Mouse (Mus musculus): ENCODE measurements around the gene Prr36. TPM values are rescaled to one million over a fixed set of nuclear protein-coding genes. Genes with fewer than 3 reads are reported as not detected.

The Prr36 gene
- polyA plus RNA-seq, 1 experiment from 2014 or later, result 1.9 TPM

Other genes starting within 250 kb of the Prr36 start
- not detected in 2 replicates for gene Cd209f, start 111.6 kb downstream of the Prr36 start, polyA plus RNA-seq (2014; fragmentation: Nextera tagmentation; extraction: Ambion mirVana)
- gene Cd209g, start 83.4 kb downstream of the Prr36 start, polyA plus RNA-seq (2014; fragmentation: Nextera tagmentation; extraction: Ambion mirVana), result not detected in 2 replicates
- 17.2 and 17.8 TPM in 2 replicates for gene Evi5l, start 50.9 kb downstream of the Prr36 start, polyA plus RNA-seq (2014; fragmentation: Nextera tagmentation; extraction: Ambion mirVana)
- gene Lrrc8e, start 9.4 kb upstream of the Prr36 start, polyA plus RNA-seq (2014; fragmentation: Nextera tagmentation; extraction: Ambion mirVana), result 0.09 and 0.13 TPM in 2 replicates
- 19.0 and 19.5 TPM in 2 replicates for gene Map2k7, start 21.3 kb upstream of the Prr36 start, polyA plus RNA-seq (2014; fragmentation: Nextera tagmentation; extraction: Ambion mirVana)
- 0.68 and 1.0 TPM in 2 replicates for gene Gm49320, start 21.4 kb upstream of the Prr36 start, polyA plus RNA-seq (2014; fragmentation: Nextera tagmentation; extraction: Ambion mirVana)
- 1.5 and 3.0 TPM in 2 replicates for gene Tgfbr3l, start 30.8 kb upstream of the Prr36 start, polyA plus RNA-seq (2014; fragmentation: Nextera tagmentation; extraction: Ambion mirVana)
- 63.4 and 73.5 TPM in 2 replicates for gene Snapc2, start 35.6 kb upstream of the Prr36 start, polyA plus RNA-seq (2014; fragmentation: Nextera tagmentation; extraction: Ambion mirVana)
- 97.6 and 106 TPM in 2 replicates for gene Ctxn1, start 41.8 kb upstream of the Prr36 start, polyA plus RNA-seq (2014; fragmentation: Nextera tagmentation; extraction: Ambion mirVana)
- 78.0 and 80.0 TPM in 2 replicates for gene Timm44, start 58.5 kb upstream of the Prr36 start, polyA plus RNA-seq (2014; fragmentation: Nextera tagmentation; extraction: Ambion mirVana)
- gene Ccl25, start 107.8 kb upstream of the Prr36 start, polyA plus RNA-seq (2014; fragmentation: Nextera tagmentation; extraction: Ambion mirVana), result 18.2 and 20.8 TPM in 2 replicates
- gene Elavl1, start 108.0 kb upstream of the Prr36 start, polyA plus RNA-seq (2014; fragmentation: Nextera tagmentation; extraction: Ambion mirVana), result 402 and 403 TPM in 2 replicates